Mouse (Mus musculus) c-Kit-positive CD71-positive TER-119-positive erythroid progenitor cells, embryonic 14.5 days (primary cell): ENCODE results near the gene Rnase10.
"Not testable (repeated sequence)": the region's sequence is repeated elsewhere in the genome, so short reads cannot be mapped to it uniquely, and the experiment has no call there.

ENCODE experiments used
- DNase-seq: peaks from one replicate; pipeline ENCODE4 v3.0.0-alpha.2; 2013; ENCODE audit warnings: low spot score

The Rnase10 gene

GRCm38 (mm10) chr14:51007152-51007801, at the start of gene Rnase10:
Rnase10 (plus strand) TSS chr14:51007751.
- DNase-seq, result no peak

GRCm38 (mm10) chr14:50958289-50958995, 49.1 kb upstream of the Rnase10 start:
- not testable (repeated sequence) for DNase-seq

- DNase-seq, result no peak
Measured at GRCm38 (mm10) chr14:50968216-50968980, 39.2 kb upstream of the Rnase10 start.

GRCm38 (mm10) chr14:50969041-50969440, 38.5 kb upstream of the Rnase10 start:
- no peak for DNase-seq

GRCm38 (mm10) chr14:50969558-50970544, 37.7 kb upstream of the Rnase10 start:
- DNase-seq, result no peak

DNA sequence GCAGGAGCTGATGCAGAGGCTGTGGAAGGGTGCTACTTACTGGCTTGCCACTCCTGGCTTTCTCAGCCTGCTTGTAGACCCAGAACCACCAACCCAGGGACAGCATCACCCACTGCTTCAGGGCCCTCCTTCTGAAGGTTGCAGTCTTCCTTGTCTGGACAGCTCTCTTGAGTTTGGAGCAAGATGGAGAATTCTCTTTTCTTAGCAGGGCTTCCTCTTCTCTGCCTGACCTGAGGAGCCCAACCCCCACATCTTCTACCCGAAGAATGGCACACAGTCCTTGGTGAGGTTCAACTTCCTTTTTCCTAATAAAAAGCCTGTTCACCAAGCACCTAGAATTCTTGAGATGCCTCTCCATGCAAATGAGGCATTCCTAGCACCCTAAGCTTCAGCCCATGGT, 36.7 kb upstream of the Rnase10 start:
- DNase-seq, result no peak

DNA sequence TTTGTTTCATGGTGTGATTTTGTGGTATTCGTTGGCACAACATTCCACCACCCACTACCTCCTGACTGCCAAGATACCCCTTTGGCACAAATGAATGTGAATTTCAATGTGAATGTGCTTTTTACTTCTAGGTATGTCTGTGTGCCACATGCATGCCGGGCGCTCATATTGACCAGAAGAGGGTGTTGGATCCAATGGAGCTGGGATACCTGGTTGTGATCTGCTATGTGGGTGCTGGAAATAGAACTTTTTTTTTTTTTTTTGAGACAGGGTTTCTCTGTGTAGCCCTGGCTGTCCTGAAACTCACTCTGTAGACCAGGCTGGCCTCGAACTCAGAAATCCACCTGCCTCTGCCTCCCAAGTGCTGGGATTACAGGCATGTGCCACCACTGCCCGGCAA, 34.5 kb upstream of the Rnase10 start:
- DNase-seq, result not testable (repeated sequence)

GRCm38 (mm10) chr14:50973700-50974099, 33.9 kb upstream of the Rnase10 start:
- DNase-seq, result no peak

DNA sequence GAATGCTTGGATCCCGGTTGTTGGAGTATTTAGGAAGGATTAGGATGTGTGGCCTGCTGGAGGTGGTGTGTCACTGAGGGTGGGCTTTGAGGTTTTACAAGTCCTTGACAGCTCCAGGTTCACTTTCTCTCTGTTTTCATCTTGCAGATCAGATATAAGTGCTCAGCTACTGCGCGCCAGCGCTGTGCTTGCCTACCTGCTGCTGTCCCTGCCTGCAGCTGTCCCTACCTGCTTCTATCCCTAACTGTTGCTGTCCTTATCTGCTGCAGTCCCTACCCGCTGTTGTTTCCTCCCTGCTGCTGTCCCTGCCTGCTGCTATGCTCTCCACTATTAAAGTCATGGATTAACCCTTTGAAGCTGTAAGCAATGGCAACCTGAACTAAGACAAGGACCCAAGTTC, 32.5 kb upstream of the Rnase10 start:
- DNase-seq, result no peak

GRCm38 (mm10) chr14:50976674-50977073, 30.9 kb upstream of the Rnase10 start:
- no peak for DNase-seq

GRCm38 (mm10) chr14:50978451-50978850, 29.1 kb upstream of the Rnase10 start:
- DNase-seq, result not testable (repeated sequence)

DNA sequence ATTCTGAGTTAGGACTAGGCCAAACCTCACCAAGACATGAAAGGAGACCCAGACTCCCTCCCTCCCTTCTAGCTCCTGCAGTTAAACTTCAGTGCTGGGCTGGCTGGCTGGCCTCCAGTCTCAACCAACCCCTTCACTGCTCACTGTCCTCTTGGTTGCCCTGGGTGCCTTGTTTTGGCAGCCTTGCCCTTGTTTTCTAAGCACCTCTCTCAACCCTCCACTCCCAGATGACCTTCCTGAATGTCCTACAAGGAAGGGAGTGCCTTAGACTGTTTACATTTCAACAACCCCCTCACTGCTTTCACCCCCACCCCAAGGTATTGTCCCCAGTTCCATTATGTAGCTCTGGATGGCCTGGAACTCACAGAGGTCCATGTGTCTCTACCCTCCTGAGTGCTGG, 27.9 kb upstream of the Rnase10 start:
- DNase-seq, result no peak

DNA sequence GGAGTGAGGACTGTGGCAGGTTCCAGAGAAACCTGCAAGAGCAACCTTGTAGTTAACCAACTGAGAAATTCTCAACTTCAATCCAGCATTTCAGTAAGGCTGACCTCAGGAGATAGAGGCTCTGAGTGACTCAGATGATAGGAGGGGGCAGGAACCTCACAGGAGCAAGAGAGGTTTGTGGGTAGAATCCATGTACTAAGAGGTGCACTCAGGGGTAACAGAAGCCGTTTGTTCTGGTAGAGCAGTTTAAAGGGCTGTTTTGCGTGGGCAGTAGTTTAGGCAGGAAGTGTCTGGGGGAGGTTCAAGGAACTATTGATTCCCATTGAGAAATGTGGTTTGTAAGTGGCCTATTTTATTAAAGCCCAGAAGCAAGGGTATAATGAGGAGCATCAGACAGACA, 26.3 kb upstream of the Rnase10 start:
- DNase-seq, result no peak

DNA sequence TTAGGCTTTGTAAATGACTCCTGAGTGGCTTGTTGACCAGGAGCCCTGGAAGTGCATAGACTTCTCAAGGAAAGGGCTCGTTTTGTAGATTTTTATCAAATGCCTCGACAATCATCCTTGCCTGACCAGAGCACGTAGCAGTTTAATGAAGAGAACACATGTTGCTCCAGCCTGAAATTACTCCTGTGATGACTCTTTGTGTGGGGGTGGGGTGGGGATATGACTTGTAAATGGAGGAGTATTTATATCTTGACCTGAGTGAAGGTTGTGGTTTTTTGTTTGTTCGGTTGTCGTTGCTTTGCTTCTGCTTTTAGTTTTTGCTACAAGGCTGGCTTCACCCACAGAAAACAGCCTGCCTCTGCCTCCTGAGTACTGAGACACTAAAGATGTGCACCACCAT, 25.7 kb upstream of the Rnase10 start:
- DNase-seq, result no peak

GRCm38 (mm10) chr14:50987668-50988067, 19.9 kb upstream of the Rnase10 start:
- no peak for DNase-seq

GRCm38 (mm10) chr14:50991037-50991436, 16.5 kb upstream of the Rnase10 start:
- no peak for DNase-seq

- DNase-seq, result no peak
Measured at GRCm38 (mm10) chr14:50997088-50997487, 10.5 kb upstream of the Rnase10 start.

DNA sequence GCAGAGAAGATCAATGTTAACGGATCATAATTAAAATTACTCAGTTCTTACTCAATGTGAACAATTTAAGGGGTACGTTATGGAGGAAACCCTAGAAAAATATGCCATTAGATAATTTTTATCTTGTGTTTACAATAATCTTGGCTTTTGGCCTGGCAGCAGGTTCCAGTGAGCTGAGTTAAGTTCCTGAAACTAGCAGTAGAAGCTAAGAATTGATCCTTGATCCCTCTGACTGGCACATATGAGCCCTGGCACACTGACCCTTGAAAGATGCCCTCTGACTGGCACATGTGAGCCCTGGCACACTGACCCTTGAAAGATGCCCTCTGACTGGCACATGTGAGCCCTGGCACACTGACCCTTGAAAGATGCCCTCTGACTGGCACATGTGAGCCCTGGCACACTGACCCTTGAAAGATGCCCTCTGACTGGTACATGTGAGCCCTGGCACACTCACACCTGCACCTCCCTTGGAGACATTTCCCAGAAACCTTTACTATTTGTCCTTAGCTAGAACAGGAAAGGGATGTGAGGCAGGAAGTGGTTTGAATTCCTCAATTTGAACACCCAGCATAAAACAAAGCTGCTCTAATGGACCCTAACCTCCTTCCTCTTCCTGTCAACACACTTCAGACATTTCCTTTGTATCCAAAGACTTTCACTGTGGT, 9.4 kb upstream of the Rnase10 start:
- no peak for DNase-seq

- DNase-seq, result no peak
Measured at GRCm38 (mm10) chr14:51007914-51008713, 563 bp downstream of the Rnase10 start.

- DNase-seq, result no peak
Measured at GRCm38 (mm10) chr14:51008781-51009180, 1.2 kb downstream of the Rnase10 start.
